Comparison of ENCODE assay signal across 10 mouse cellular contexts in the genomic region with DNA sequence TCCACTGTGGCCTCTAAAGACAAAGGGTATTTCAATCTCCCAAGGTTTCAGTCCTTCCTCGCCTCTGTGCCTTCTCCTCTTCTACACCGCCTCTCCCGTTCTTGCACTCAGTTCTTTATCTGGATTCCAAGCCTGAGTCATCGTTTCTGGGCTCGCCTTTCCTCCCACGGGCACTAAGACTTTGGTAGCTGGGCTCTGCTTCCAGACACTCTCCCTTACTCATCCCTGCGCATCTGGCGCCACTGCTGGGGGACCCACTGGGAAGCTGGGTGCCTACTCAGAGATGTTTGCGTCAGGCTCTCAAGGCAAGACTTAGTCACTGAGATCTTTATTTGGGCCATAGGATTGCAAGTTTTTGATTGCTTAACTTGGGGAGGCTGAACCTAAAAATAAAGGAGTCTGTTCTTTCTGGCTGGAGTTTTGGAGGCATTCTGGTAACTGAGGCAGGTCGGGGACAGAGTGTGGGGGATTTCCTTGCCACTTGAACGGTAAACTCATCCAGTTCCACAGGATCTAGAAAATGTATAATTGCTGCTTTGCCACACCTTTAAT.
DNase-seq lines count a peak whose midpoint lies in the region; ATAC-seq and TF ChIP-seq lines count a peak whose summit lies in the region.
"Had no signal": no experiment of that assay in that cellular context is flagged by ENCODE, and none has a peak within 500 bp of the region (broad histone marks: within the 10 kb centered on the region; RNA-seq: fewer than 3 reads in every experiment).

No protein-coding gene starts in this region.

- no peaks in the 10 kb centered on the region for H3K36me3 ChIP-seq in midbrain, postnatal 0 days (ENCODE audit: insufficient read depth, low read length)
- no peaks in the 10 kb centered on the region for H3K36me3 ChIP-seq in midbrain, embryonic 10.5 days
- H3K36me3 ChIP-seq in kidney, embryonic 14.5 days (ENCODE audit: control insufficient read depth, insufficient read depth, low read length), result no peaks in the 10 kb centered on the region

- H3K4me2 ChIP-seq in midbrain, postnatal 0 days (ENCODE audit: low read depth, low read length, poor library complexity, severe bottlenecking), result no peak overlapping the region
- no peak overlapping the region for H3K4me2 ChIP-seq in kidney, embryonic 14.5 days (replicated peaks; ENCODE audit: low read depth, low read length)

- H3K27ac ChIP-seq in midbrain, postnatal 0 days (ENCODE audit: low read depth, low read length), result 0 out of 2 replicates have a peak overlapping the region, but pooled peaks have one; percentile 67
- H3K27ac ChIP-seq in midbrain, embryonic 10.5 days (replicated peaks), result no peak overlapping the region
- H3K27ac ChIP-seq in embryonic fibroblast, embryonic 13.5 days (ENCODE audit: insufficient read depth, low read length), result peak overlapping the region; percentile 67
- no peak overlapping the region for H3K27ac ChIP-seq in kidney, embryonic 14.5 days (ENCODE audit: low read depth, low read length)

- DNase-seq in midbrain, postnatal 0 days (ENCODE audit: low spot score), result no peak
- no peak for DNase-seq in midbrain, embryonic 10.5 days (ENCODE audit: low spot score)
- peak; percentile 49 to 61 for DNase-seq in heart, postnatal 36 days
- peak; percentile 16 for DNase-seq in right cerebral cortex, postnatal 4 days
- DNase-seq in cerebellum, adult 11 months, result no peak
- DNase-seq: kidney, adult 2 months had no signal

- ATAC-seq in midbrain, postnatal 0 days (ENCODE audit: low FRiP score), result no peak
- no peak for ATAC-seq in erythroid progenitor cell, adult 5-6 weeks (replicated peaks; ENCODE audit: low FRiP score, poor library complexity, severe bottlenecking)
- ATAC-seq in kidney, embryonic 14.5 days (ENCODE audit: low FRiP score, low TSS enrichment), result no peak
- ATAC-seq: Patski had no signal

- H3K9me3 ChIP-seq in midbrain, postnatal 0 days (ENCODE audit: low read length), result no peaks in the 10 kb centered on the region
- no peaks in the 10 kb centered on the region for H3K9me3 ChIP-seq in midbrain, embryonic 10.5 days (replicated peaks)
- no peaks in the 10 kb centered on the region for H3K9me3 ChIP-seq in kidney, embryonic 14.5 days (ENCODE audit: control insufficient read depth, low read length)

- no peak for TF ChIP-seq POLR2A in embryonic fibroblast, embryonic 13.5 days (IDR thresholded peaks at IDR 0.05; ENCODE audit: low read depth, low read length)

- no peaks in the 10 kb centered on the region for H3K27me3 ChIP-seq in midbrain, postnatal 0 days (ENCODE audit: insufficient read depth, low read length)
- H3K27me3 ChIP-seq in midbrain, embryonic 10.5 days (ENCODE audit: low read depth, poor library complexity, severe bottlenecking), result no peaks in the 10 kb centered on the region
- no peaks in the 10 kb centered on the region for H3K27me3 ChIP-seq in kidney, embryonic 14.5 days (ENCODE audit: control insufficient read depth, insufficient read depth, low read length)
- H3K27me3 ChIP-seq: Patski had no signal

- WGBS in midbrain, postnatal 0 days, result 91% methylated on average over 11 of the region's 11 CpGs
- 91% methylated on average over 11 of the region's 11 CpGs for WGBS in midbrain, embryonic 10.5 days
- WGBS in kidney, embryonic 14.5 days, result 83% methylated on average over 11 of the region's 11 CpGs

- H3K9ac ChIP-seq in midbrain, postnatal 0 days (replicated peaks; ENCODE audit: low read length, poor library complexity, severe bottlenecking), result no peak overlapping the region
- no peak overlapping the region for H3K9ac ChIP-seq in kidney, embryonic 14.5 days (ENCODE audit: low read depth, low read length)

- intact Hi-C loops in heart, postnatal 36 days (cut with DNase I), result no loop called here

- no peak for TF ChIP-seq CTCF in midbrain, postnatal 0 days (IDR thresholded peaks at IDR 0.05)
- TF ChIP-seq CTCF in embryonic fibroblast, embryonic 13.5 days (IDR thresholded peaks at IDR 0.05; ENCODE audit: borderline replicate concordance, insufficient read depth, low read length), result no peak

- H3K4me3 ChIP-seq in midbrain, postnatal 0 days (ENCODE audit: low read depth, low read length), result no peak overlapping the region
- H3K4me3 ChIP-seq in midbrain, embryonic 10.5 days, result no peak overlapping the region
- H3K4me3 ChIP-seq in embryonic fibroblast, embryonic 13.5 days (ENCODE audit: insufficient read depth, low read length), result no peak overlapping the region
- H3K4me3 ChIP-seq in kidney, embryonic 14.5 days (ENCODE audit: low read length), result no peak overlapping the region

- H3K4me1 ChIP-seq in midbrain, postnatal 0 days (ENCODE audit: insufficient read depth, low read length), result no peaks in the 10 kb centered on the region
- no peaks in the 10 kb centered on the region for H3K4me1 ChIP-seq in midbrain, embryonic 10.5 days
- H3K4me1 ChIP-seq in embryonic fibroblast, embryonic 13.5 days (ENCODE audit: control insufficient read depth, insufficient read depth, low read length), result peaks cover 3% of the 10 kb centered on the region; the same call in 1 of the 2 replicates
- H3K4me1 ChIP-seq in kidney, embryonic 14.5 days (ENCODE audit: control insufficient read depth, insufficient read depth, low read length), result peaks cover 5% of the 10 kb centered on the region; the same call in 1 of the 2 replicates

Comparison
In these comparisons a context has a peak if more than half of its experiments do, and no peak if none do; other contexts are left out.
1. H3K27ac ChIP-seq: peak in midbrain, postnatal 0 days (single experiment) and embryonic fibroblast, embryonic 13.5 days (single experiment); none in midbrain, embryonic 10.5 days (single experiment) and kidney, embryonic 14.5 days (single experiment).
2. DNase-seq: peak in heart, postnatal 36 days (2 of 2) and right cerebral cortex, postnatal 4 days (single experiment); none in midbrain, postnatal 0 days (single experiment), midbrain, embryonic 10.5 days (single experiment) and cerebellum, adult 11 months (single experiment).